Mouse (Mus musculus) ES-Bruce4 (cell line): Measurements from ENCODE around the gene Wdr25.

ENCODE experiments used
- CTCF ChIP-seq: IDR thresholded peaks from one replicate; pipeline ENCODE4 v1.8.1; 2011; ENCODE audit warnings: low read depth, low read length
- EP300 ChIP-seq: IDR thresholded peaks from 2 replicates; pipeline ENCODE4 v1.6.1; 2011; ENCODE audit warnings: low read depth, low read length; ENCODE audit not compliant: insufficient read depth
- POLR2A ChIP-seq: IDR thresholded peaks from one replicate; pipeline ENCODE4 v1.8.1; 2011; ENCODE audit warnings: low read length; ENCODE audit not compliant: insufficient read depth

DNA sequence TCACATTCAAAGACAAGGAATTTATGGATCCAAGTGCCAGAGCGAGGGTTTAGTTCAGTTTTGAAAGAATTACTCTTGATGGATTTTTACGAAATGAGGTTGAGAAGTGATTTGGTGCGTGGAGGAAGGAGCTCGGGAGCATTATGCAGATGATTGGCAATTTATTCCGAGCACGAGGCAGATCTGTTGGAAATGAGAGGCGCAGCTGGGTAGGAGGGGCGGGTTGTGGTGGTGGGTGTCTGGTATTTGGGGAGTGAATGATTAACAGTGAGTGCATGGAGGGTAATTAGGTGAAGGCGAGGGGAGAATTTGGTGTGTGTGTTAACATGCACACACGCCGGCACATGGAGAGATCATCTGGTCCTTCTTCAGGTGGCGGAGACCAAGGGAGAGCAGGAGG is 13.0 kb downstream of the Wdr25 start:
- no peak for TF ChIP-seq CTCF
- no peak for TF ChIP-seq POLR2A
- TF ChIP-seq EP300, result no peak
